Mouse (Mus musculus) hindbrain, postnatal 0 days (tissue): ENCODE measurements around the gene Rfc2. TPM values are rescaled to one million over a fixed set of nuclear protein-coding genes. Genes with fewer than 3 reads are reported as not detected.

Experiments
- ATAC-seq: fragments of 200-750 bp; cut with Nextera tagmentation; 2 replicates; pipeline ENCODE4 v1.8.0; 2017; ENCODE audit warnings: mild to moderate bottlenecking, moderate TSS enrichment, moderate library complexity
- DNase-seq: peaks from one replicate; pipeline ENCODE4 v3.0.0-alpha.2; 2015; ENCODE audit warnings: low spot score
- H3K27ac ChIP-seq: fragments of 300-500 bp; sonication (generic); 2 replicates; pipeline ENCODE4 v1.5.1; 2014; ENCODE audit warnings: mild to moderate bottlenecking
- H3K27me3 ChIP-seq: fragments of 300-500 bp; sonication (generic); 2 replicates; pipeline ENCODE4 v1.6.1; 2014; ENCODE audit warnings: low read length, mixed read lengths; ENCODE audit not compliant: insufficient read depth
- H3K36me3 ChIP-seq: fragments of 300-500 bp; sonication (generic); 2 replicates; pipeline ENCODE4 v1.6.1; 2014; ENCODE audit warnings: low read length, mixed read lengths; ENCODE audit not compliant: insufficient read depth
- H3K4me1 ChIP-seq: fragments of 300-500 bp; sonication (generic); 2 replicates; pipeline ENCODE4 v1.6.1; 2014; ENCODE audit warnings: antibody characterized with exemption, low read length, mixed read lengths; ENCODE audit not compliant: insufficient read depth
- H3K4me2 ChIP-seq: fragments of 300-500 bp; sonication (generic); 2 replicates; pipeline ENCODE4 v1.6.1; 2014; ENCODE audit warnings: low read depth, mild to moderate bottlenecking, low read length, moderate library complexity, mixed read lengths
- H3K4me3 ChIP-seq: fragments of 300-500 bp; sonication (generic); 2 replicates; pipeline ENCODE4 v1.5.1; 2014; ENCODE audit warnings: low read length
- H3K9ac ChIP-seq: fragments of 300-500 bp; sonication (generic); replicated peaks from 2 replicates; pipeline ENCODE4 v1.6.1; 2014; ENCODE audit warnings: mild to moderate bottlenecking, low read length, moderate library complexity, mixed read lengths
- H3K9me3 ChIP-seq: fragments of 300-500 bp; sonication (generic); 2 replicates; pipeline ENCODE4 v1.6.1; 2016; ENCODE audit warnings: low read length, mixed read lengths
- CTCF ChIP-seq: IDR thresholded peaks from 2 replicates; pipeline ENCODE4 v1.5.1; 2016; ENCODE audit warnings: antibody characterized with exemption, control low read depth, low read depth
- WGBS: fragments of 180-500 bp; shearing (Covaris S2); extraction: QIAGEN DNeasy Blood & Tissue Kit; methylation state at CpG from one replicate; pipeline ENCODE4 v1.1.7; 2014; 5-methylcytosine and 5-hydroxymethylcytosine counted together
- polyA plus RNA-seq: library from polyadenylated mRNA; unstranded; fragments of >200 nt; fragmentation: Nextera tagmentation; extraction: Ambion mirVana; gene quantifications from 2 replicates; pipeline ENCODE4 v1.2.1, GENCODE M21; 2015
- total RNA-seq: library from RNA; depleted of rRNA; stranded (reverse); fragments of >200 nt; gene quantifications from 2 replicates; pipeline ENCODE4 v1.2.3, GENCODE M21; 2014

Gene Rfc2
- total and polyA plus RNA-seq, 2 experiments from 2014 or later = 76.3 to 164 TPM

DNA sequence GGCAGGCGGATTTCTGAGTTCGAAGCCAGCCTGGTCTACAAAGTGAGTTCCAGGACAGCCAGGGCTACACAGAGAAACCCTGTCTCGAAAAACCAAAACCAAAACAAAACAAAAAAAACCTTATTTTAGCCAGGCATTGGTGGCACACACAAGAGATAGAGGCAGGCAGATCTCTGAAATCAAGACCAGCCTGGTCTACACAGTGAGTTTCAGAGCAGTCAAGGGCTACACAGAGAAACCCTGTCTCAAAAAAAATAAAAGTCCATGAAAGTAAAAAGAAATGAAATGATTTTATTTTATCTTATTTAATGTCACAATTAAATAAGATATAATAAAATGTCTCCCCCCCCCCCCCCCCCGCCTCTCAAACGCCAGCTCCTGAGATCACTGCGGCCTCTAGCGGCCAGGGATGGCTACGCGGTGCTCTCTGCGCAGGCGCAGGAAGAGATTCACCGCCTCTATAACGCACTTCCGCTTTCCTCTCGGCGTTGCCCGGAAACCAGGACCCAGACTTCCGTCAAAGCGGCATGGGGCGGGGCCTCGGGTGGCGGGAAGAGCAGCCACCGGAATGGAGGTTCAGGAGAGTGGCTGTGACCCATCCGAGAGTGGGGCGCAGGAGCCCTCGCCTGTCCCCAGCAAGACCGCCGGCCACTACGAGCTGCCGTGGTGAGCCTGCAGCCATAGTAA, 1.2 kb downstream of the Rfc2 start:
- DNase-seq (peak; percentile 99), ATAC-seq (peak; percentile 95)
- peak; percentile 80 for TF ChIP-seq CTCF
- Histone ChIP-seq H3K36me3 (no peaks in the 10 kb centered on the region), H3K4me1 (peaks cover 5% of the 10 kb centered on the region), H3K4me3 (peak overlapping the region; percentile 65), H3K9ac (peak overlapping the region; percentile 59), H3K4me2 (peak overlapping the region; percentile 83), H3K9me3 (no peaks in the 10 kb centered on the region), H3K27me3 (no peaks in the 10 kb centered on the region), H3K27ac (no peak overlapping the region; the same call in 1 of the 2 replicates)
- 8% methylated on average over 30 of the region's 30 CpGs for WGBS

DNA sequence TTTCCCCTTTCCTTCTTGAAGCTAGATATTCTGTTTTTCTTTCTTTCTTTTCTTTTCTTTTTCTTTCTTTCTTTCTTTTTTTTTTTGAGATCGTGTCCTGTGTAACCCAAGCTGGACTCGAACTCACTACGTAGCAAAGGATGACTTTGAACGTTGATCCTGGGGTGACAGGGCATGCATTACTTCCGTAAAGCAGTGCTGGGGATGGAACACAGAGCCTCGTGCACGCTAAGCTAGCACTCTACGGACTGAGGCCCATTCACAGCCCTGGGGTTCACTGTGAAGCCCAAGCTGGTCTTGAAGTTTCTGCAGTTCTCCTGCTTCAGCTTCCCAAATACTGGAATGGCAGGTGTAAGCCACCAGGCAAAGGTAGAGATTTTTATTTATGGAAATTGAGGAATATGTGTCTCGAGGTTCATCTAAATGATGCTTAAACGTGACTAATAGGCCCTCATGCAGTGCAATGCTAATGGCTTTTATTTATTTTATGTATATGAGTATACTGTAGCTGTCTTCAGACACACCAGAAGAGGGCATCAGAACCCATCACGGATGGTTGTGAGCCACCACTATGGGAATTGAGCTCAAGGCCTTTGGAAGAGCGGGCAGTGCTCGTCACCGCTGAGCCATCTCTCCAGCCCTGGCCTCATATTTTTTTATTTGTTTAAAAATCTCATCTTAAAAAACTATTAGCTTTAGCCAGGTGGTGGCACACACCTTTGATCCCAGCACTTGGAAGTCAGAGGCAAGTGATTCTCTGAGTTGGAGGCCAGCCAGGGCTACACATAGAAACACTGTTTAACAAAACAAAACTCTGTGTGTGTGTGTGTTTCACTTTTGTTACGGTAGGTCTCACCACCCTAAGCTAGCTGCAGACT, 2.1 kb downstream of the Rfc2 start:
- H3K36me3 ChIP-seq = no peaks in the 10 kb centered on the region
- no peak; the same call in 1 of the 2 replicates for TF ChIP-seq CTCF
- WGBS = 27% methylated on average over 15 of the region's 15 CpGs
- H3K27ac ChIP-seq = no peak overlapping the region; the same call in 1 of the 2 replicates
- DNase-seq (no peak), ATAC-seq (0 out of 2 replicates have a peak, but pooled peaks have one; percentile 19)
- peak overlapping the region; percentile 65 for H3K4me3 ChIP-seq
- no peaks in the 10 kb centered on the region for H3K27me3 ChIP-seq
- no peaks in the 10 kb centered on the region for H3K9me3 ChIP-seq
- H3K4me1 ChIP-seq = peaks cover 5% of the 10 kb centered on the region
- H3K4me2 ChIP-seq = peak overlapping the region; percentile 83
- H3K9ac ChIP-seq = peak overlapping the region; percentile 59

DNA sequence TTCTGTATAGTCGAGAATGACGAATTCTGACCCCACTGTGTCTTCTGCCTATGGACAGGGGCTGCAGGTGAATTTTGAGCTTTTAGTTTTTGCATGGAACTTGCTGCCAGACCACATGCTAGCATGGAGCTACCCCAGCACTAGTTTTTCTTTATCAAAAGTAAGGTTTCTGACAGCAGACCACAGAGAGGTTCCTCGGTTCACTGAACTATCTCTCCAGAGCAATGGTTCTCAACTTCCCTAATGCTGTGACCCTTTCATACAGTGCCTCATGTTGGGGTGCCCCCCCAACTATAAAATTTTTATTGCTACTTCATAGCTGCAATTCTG, 2.7 kb downstream of the Rfc2 start:
- ATAC-seq = no peak
- no peaks in the 10 kb centered on the region for H3K9me3 ChIP-seq
- TF ChIP-seq CTCF = no peak
- no peaks in the 10 kb centered on the region for H3K27me3 ChIP-seq
- 71% methylated on average over 3 of the region's 3 CpGs for WGBS
- DNase-seq = no peak
- no peaks in the 10 kb centered on the region for H3K36me3 ChIP-seq
- H3K4me2 ChIP-seq = no peak overlapping the region
- no peak overlapping the region for H3K4me3 ChIP-seq
- H3K27ac ChIP-seq = no peak overlapping the region
- H3K4me1 ChIP-seq = peaks cover 5% of the 10 kb centered on the region
- no peak overlapping the region for H3K9ac ChIP-seq

DNA sequence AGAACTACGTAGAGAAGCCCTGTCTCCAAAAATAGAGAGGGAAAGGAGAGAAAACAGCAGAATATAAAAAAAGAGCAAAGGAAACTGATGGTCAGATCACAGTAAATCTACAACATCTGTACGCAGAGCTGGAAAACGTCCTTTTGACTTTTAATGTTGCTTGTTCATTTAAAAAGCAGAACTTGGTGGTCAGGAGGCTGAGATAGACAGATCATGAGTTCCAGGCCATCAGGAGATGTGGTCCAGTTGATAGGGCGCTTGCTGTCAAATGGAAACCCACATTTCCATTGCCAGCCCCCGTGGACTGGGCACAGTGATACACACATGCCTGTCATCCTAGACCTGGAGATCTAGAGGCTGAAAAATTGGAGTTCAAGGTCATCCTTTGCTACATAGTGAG, 3.6 kb downstream of the Rfc2 start:
- H3K27me3 ChIP-seq = no peaks in the 10 kb centered on the region
- H3K9me3 ChIP-seq = no peaks in the 10 kb centered on the region
- no peaks in the 10 kb centered on the region for H3K36me3 ChIP-seq
- DNase-seq (no peak), ATAC-seq (no peak)
- H3K4me3 ChIP-seq = no peak overlapping the region
- no peak for TF ChIP-seq CTCF
- peaks cover 5% of the 10 kb centered on the region for H3K4me1 ChIP-seq
- H3K9ac ChIP-seq = no peak overlapping the region
- no peak overlapping the region for H3K27ac ChIP-seq
- no peak overlapping the region for H3K4me2 ChIP-seq
- 90% methylated on average over 5 of the region's 5 CpGs for WGBS

DNA sequence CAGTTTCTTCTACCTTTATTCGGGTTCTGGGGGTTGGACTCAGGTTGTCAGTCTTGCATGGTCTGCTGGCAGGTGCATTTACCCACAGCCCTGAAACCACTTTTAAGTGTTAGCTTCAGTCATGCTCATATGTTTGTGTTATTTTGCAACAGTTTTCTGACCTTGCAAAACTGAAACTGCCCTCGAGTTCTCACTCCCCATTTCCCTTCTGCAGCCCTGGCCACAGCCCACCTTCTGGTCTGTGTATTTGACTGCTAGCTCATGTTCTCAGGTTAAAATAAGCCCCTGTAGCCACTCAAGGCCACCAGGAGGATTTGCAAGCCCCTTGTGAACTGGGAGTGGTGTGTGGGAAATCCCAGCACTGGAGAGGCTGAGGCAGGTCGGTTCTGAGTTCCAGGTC, 8.7 kb downstream of the Rfc2 start:
- no peaks in the 10 kb centered on the region for H3K27me3 ChIP-seq
- no peaks in the 10 kb centered on the region for H3K9me3 ChIP-seq
- H3K27ac ChIP-seq = no peak overlapping the region
- H3K4me1 ChIP-seq = no peaks in the 10 kb centered on the region
- no peak overlapping the region for H3K4me3 ChIP-seq
- no peak for ATAC-seq
- peaks cover 26% of the 10 kb centered on the region for H3K36me3 ChIP-seq
- no peak for DNase-seq
- 87% methylated on average over 3 of the region's 3 CpGs for WGBS
- no peak overlapping the region for H3K9ac ChIP-seq
- TF ChIP-seq CTCF = no peak
- H3K4me2 ChIP-seq = no peak overlapping the region

DNA sequence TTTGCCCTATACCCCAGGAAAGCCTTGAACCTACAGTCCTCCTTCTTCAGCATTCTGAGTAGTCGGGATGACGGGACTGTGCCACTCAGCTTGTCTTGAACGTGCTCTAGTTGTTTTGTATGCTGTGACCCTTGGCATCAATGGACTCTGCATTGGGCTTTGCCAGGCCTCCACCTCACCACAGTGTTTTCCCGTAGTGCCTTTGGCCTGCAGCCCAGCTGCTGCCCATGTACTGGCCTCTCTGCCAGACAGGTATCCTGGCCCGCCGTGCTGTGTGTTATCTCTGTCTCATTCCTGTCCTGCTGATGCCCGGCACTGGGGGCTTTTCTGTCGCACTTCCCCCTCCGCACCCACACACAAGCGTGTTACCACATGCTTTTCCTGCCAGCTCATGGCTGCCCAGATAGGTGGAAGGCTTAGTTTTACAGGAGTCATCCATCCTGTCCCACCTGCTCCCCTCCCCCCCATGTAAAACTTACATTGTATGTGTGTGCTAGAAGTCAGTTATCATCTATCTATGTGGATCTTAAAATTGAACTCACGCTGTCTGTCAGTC, 10.9 kb downstream of the Rfc2 start:
- Histone ChIP-seq H3K9ac (no peak overlapping the region), H3K27me3 (no peaks in the 10 kb centered on the region), H3K4me2 (no peak overlapping the region), H3K4me3 (no peak overlapping the region), H3K4me1 (no peaks in the 10 kb centered on the region), H3K27ac (no peak overlapping the region), H3K9me3 (no peaks in the 10 kb centered on the region), H3K36me3 (peaks cover 41% of the 10 kb centered on the region)
- DNase-seq = no peak
- WGBS = 84% methylated on average over 11 of the region's 11 CpGs
- no peak for ATAC-seq
- TF ChIP-seq CTCF = no peak
